Mouse (Mus musculus) olfactory bulb, adult 2 months (tissue): ENCODE results near the gene Lias. TPM values are rescaled to one million over a fixed set of nuclear protein-coding genes. Genes with fewer than 3 reads are reported as not detected.
A peak's percentile ranks its signal among the peaks of the same experiment; 100 is the strongest.

Source experiments
- H3K27ac ChIP-seq: fragments of 200-500 bp; 2 replicates; pipeline ENCODE4 v1.5.1; 2012; ENCODE audit warnings: low read depth, low read length; ENCODE audit not compliant: insufficient read depth
- H3K4me1 ChIP-seq: fragments of 200-500 bp; 2 replicates; pipeline ENCODE4 v1.6.1; 2012; ENCODE audit warnings: low read length; ENCODE audit not compliant: control insufficient read depth, insufficient read depth
- H3K4me3 ChIP-seq: fragments of 200-500 bp; 2 replicates; pipeline ENCODE4 v1.5.1; 2012; ENCODE audit warnings: mild to moderate bottlenecking, low read depth, low read length, moderate library complexity; ENCODE audit not compliant: insufficient read depth
- CTCF ChIP-seq: fragments of 200-500 bp; IDR thresholded peaks from 2 replicates; pipeline ENCODE4 v1.5.1; 2012; ENCODE audit warnings: low read depth, mild to moderate bottlenecking, low read length, moderate library complexity; ENCODE audit not compliant: insufficient read depth
- POLR2A ChIP-seq: fragments of 200-500 bp; IDR thresholded peaks from 2 replicates; pipeline ENCODE4 v1.6.1; 2012; ENCODE audit warnings: mild to moderate bottlenecking, low read depth, low read length, moderate library complexity; ENCODE audit not compliant: insufficient read depth
- WGBS: fragments of 180-500 bp; shearing (Covaris S2); methylation state at CpG from one replicate; pipeline ENCODE4 v1.1.7; 2018; 5-methylcytosine and 5-hydroxymethylcytosine counted together
- polyA plus RNA-seq: library from polyadenylated mRNA; stranded (reverse); fragments of >200 nt; gene quantifications from 2 replicates; pipeline ENCODE4 v1.2.4, GENCODE M21; 2012; ENCODE audit warnings: low replicate concordance; ENCODE audit not compliant: missing spikeins, insufficient read depth, insufficient read length

Lias gene
- polyA plus RNA-seq, 1 experiment = not detected

DNA sequence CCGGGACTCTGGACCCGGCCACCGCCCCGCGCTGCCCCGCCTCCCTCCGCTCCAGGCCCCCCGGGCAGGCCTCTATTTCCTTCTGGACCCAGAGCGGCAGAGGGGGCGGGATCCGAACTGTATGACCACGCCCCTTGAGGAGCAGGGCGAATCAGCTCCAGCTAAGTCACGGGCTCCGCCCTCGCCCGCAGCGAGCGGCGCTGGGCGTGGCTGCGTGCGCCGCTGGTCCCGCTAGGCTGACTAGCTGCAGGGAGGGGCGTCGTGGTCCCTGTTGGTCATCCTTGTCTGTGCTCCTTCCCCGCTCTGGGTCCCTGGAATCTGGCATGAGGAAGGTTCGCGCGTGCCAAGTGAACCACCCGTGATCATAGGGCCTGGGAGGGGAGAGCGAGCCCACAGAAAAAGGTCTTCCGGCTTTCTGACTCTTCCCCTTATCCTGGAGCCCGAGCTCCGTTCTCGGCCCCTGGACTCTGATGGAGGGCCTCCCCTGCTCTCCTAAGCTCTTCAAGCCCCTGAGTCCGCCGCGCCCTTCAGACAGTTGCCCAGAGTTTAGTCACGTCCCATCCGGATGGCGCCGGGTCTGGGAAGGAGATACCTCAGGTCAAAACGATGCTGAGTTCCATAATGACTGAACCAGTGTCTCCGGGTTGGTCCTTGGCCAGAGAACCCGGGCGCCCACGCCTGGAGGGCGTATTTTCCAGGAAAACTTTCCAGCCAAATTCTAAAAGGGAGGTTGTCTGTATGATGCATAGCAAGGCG is 44.7 kb downstream of the Lias start, which contains the start of gene Ugdh:
Gene Ugdh (minus strand): TSS at position 144 of the 756 bp plus-strand sequence.
- Histone ChIP-seq H3K27ac (peak within 1 kb of the TSS; percentile 90), H3K4me1 (no peaks in the 10 kb centered on the region), H3K4me3 (peak within 1 kb of the TSS; percentile 88)
- no peak for TF ChIP-seq CTCF
- peak; percentile 76 for TF ChIP-seq POLR2A
- under 1% methylated on average over 51 of the region's 51 CpGs for whole genome bisulfite sequencing

DNA sequence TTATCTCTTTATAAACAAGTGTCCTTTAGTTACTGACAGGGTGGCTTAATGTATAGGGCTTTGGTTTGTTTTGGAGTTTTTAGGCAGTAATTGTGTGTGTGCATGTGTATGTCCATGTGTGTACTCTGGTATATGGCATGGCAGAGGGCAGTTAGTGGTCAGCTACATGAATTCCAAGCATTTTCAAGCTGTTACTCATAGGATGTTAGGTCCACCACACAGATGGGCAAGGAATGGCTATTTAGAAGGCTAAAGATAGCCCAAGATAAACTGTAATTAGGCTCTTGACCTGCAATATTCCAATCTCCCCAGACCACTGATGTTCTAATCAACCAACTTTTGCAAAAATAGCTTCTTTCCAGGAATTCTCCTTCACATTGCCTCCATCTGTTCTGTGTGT is 46.7 kb downstream of the Lias start:
- no peak overlapping the region for H3K27ac ChIP-seq
- no peak for TF ChIP-seq CTCF
- no peak for TF ChIP-seq POLR2A
- H3K4me3 ChIP-seq = no peak overlapping the region
- no peaks in the 10 kb centered on the region for H3K4me1 ChIP-seq

DNA sequence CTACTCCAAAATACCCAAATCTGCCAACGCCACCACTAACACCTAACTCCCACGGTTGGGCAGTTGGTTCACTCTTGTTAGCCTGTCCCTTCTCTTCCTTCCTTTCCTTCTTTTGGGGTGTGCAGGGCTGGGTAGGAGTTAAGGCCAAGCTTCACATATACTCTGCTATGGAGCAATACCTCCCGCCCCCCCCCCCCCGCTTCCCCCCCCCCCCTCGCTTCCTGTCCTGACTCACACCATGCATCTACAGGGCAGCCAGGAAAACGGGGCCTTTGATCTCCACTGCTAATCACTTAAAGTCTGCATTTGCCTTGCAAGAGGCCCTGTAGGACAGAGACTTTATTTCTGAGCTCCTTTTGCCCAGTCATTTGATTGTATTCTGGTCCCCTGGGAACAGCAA is 53.7 kb downstream of the Lias start:
- Histone ChIP-seq H3K4me3 (no peak overlapping the region), H3K27ac (no peak overlapping the region), H3K4me1 (no peaks in the 10 kb centered on the region)
- 82% methylated on average over 2 of the region's 6 CpGs for WGBS
- TF ChIP-seq CTCF = no peak
- no peak for TF ChIP-seq POLR2A

DNA sequence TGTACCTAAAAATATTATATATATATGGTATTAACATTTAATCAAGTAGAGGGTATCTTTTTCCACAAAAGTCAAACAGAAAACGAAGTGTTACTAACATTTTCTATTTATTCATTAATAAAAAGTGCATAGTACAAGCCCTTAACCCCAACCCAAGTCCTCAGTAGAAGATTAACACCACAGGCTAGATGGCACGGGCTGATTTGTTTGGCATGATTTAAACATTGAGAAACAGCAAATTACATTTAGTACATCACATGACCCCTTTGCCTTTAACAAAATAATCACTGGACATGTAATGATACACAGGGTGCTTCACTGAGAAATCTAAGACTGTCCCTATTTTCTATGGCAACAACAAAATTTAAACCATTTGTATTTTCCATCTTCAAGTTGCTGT is 55.5 kb downstream of the Lias start:
- no peak overlapping the region for H3K4me3 ChIP-seq
- TF ChIP-seq POLR2A (no peak), CTCF (no peak)
- WGBS = 78% methylated on average over 2 of the region's 2 CpGs

GRCm38 (mm10) chr5:65447826-65448225 is 56.5 kb downstream of the Lias start:
- Histone ChIP-seq H3K4me3 (no peak overlapping the region), H3K27ac (no peak overlapping the region), H3K4me1 (no peaks in the 10 kb centered on the region)
- TF ChIP-seq POLR2A = no peak
- TF ChIP-seq CTCF = no peak
- 87% methylated on average over 2 of the region's 2 CpGs for WGBS

More for the DNA sequence above, 55.5 kb downstream of the Lias start:
- no peak overlapping the region for H3K27ac ChIP-seq
- H3K4me1 ChIP-seq = no peaks in the 10 kb centered on the region

GRCm38 (mm10) chr5:65448941-65449340 is 57.6 kb downstream of the Lias start:
- TF ChIP-seq POLR2A (no peak), CTCF (no peak)
- H3K4me1 ChIP-seq = no peaks in the 10 kb centered on the region
- whole genome bisulfite sequencing = 80% methylated on average over 4 of the region's 4 CpGs
- no peak overlapping the region for H3K27ac ChIP-seq
- H3K4me3 ChIP-seq = no peak overlapping the region

DNA sequence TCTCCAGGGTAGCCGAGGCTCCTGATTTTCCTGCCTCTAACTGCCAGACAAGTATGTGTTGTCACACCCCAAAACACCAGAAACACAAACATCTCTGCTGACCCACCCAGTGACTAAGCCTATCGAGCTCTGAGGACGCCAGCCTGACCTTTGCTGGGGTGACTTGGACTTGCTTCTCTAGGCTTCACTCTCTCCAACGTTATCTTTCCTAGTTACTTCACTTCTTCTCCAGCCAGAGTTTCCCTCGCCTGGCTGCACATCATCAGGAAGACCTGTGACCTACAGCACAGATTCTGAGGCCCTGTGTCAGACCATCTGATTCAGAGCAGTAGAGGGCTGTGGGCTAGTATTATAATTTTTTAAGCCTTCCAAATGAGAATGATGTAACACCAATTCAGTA is 63.5 kb downstream of the Lias start:
- Histone ChIP-seq H3K4me1 (no peaks in the 10 kb centered on the region), H3K4me3 (no peak overlapping the region)
- WGBS = 76% methylated on average over 5 of the region's 5 CpGs

DNA sequence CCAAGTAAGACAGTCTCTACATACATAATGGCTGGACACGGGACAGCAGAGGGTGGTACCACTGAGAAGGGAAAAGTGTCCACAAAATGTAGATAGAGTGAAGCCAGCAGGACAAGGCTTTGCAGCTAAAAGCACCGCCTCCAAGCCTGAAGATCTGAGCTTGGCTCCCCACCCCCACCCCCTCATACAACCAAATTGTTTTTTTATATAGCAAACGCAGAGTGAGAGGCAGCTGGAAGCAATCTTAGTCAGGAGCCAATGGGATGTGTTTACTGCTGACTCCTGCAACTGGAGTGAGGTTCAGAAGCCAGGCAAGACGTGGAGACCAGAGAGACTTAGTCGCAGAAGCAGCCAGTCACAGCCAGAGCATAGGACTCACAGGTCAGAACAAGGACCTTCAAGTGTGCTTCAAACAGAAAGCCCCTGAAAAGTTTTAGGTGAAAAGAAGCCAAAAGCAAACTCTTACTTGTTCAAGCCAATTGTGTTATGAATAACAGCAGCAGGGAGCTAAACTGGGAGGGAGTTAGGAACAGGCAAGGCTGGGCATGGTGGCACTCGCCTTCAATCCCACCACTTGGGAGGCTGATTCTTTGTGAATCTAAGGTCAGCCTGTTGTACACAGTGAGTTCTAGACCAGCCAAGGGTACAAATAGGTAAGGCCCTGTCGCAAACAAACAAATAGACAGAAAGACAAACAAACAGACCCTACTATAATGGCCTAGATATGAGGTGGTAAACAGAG is 66.0 kb downstream of the Lias start:
- no peak overlapping the region for H3K4me3 ChIP-seq
- no peak overlapping the region for H3K27ac ChIP-seq
- H3K4me1 ChIP-seq = peaks cover 3% of the 10 kb centered on the region
- WGBS = 58% methylated on average over 7 of the region's 7 CpGs
- no peak for TF ChIP-seq POLR2A
- no peak for TF ChIP-seq CTCF

More for the DNA sequence above, 63.5 kb downstream of the Lias start:
- no peak overlapping the region for H3K27ac ChIP-seq
- TF ChIP-seq POLR2A = no peak

DNA sequence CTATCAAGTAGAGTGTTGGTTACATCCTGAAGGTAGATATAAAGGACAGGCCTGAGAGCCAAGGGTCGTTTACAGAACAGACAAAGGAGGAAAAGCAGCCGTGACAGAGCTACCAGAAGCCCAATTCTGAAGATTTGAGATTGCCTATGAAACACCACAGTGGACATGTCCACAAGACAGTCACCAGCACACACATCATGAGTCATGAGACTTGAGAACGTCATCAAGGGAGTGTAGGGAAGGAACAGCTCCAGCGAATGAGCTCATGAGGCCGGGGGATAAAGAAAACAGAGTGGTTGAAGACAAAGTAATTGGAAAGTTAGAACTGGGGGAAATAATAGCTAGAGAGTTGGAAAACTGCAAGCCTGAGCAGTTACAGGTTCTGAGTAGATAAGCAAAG is 66.5 kb downstream of the Lias start:
- Histone ChIP-seq H3K27ac (no peak overlapping the region), H3K4me1 (peaks cover 3% of the 10 kb centered on the region), H3K4me3 (no peak overlapping the region)
- TF ChIP-seq POLR2A (no peak), CTCF (no peak)
- WGBS = 71% methylated on average over 5 of the region's 5 CpGs
